Mouse (Mus musculus) intestine, postnatal 0 days (tissue): ENCODE measurements at regions not wholly inside any gene's neighbourhood (a gene's known extent, or its start where the extent isn't known, plus 50 kb on each side); places are given as distances from the start of the nearest gene placed in this dataset.

ENCODE experiments used
- ATAC-seq: fragments of 200-750 bp; cut with Nextera tagmentation; 2 replicates; pipeline ENCODE4 v1.8.0; 2017; ENCODE audit warnings: mild to moderate bottlenecking, moderate TSS enrichment, moderate library complexity
- H3K27ac ChIP-seq: fragments of 300-500 bp; sonication (generic); 2 replicates; pipeline ENCODE4 v1.5.1; 2014; ENCODE audit warnings: mild to moderate bottlenecking, low read depth, low read length, moderate library complexity
- H3K27me3 ChIP-seq: fragments of 300-500 bp; sonication (generic); replicated peaks from 2 replicates; pipeline ENCODE4 v1.6.1; 2014; ENCODE audit warnings: low read length, mixed read lengths; ENCODE audit not compliant: control insufficient read depth, insufficient read depth
- H3K36me3 ChIP-seq: fragments of 300-500 bp; sonication (generic); 2 replicates; pipeline ENCODE4 v1.6.1; 2014; ENCODE audit warnings: mild to moderate bottlenecking, moderate library complexity; ENCODE audit not compliant: control insufficient read depth, insufficient read depth
- H3K4me1 ChIP-seq: fragments of 300-500 bp; sonication (generic); replicated peaks from 2 replicates; pipeline ENCODE4 v1.6.1; 2014; ENCODE audit warnings: antibody characterized with exemption, low read length, mixed read lengths; ENCODE audit not compliant: control insufficient read depth, insufficient read depth
- H3K4me2 ChIP-seq: fragments of 300-500 bp; sonication (generic); replicated peaks from 2 replicates; pipeline ENCODE4 v1.6.1; 2014; ENCODE audit warnings: low read depth, mild to moderate bottlenecking, moderate library complexity
- H3K4me3 ChIP-seq: fragments of 300-500 bp; sonication (generic); 2 replicates; pipeline ENCODE4 v1.5.1; 2014; ENCODE audit warnings: low read depth, low read length
- H3K9ac ChIP-seq: fragments of 300-500 bp; sonication (generic); 2 replicates; pipeline ENCODE4 v1.6.1; 2014; ENCODE audit warnings: mild to moderate bottlenecking, low read depth, low read length
- H3K9me3 ChIP-seq: fragments of 300-500 bp; sonication (generic); 2 replicates; pipeline ENCODE4 v1.6.1; 2016; ENCODE audit warnings: mixed run types; ENCODE audit not compliant: control insufficient read depth
- CTCF ChIP-seq: sonication (generic); IDR thresholded peaks from 2 replicates; pipeline ENCODE4 v1.5.1; 2016; ENCODE audit warnings: low read depth, mild to moderate bottlenecking, control low read depth, antibody characterized with exemption, moderate library complexity
- WGBS: fragments of 180-500 bp; shearing (Covaris S2); extraction: QIAGEN DNeasy Blood & Tissue Kit; methylation state at CpG from one replicate; pipeline ENCODE4 v1.1.7; 2014; 5-methylcytosine and 5-hydroxymethylcytosine counted together

- H3K27me3 ChIP-seq, result no peaks in the 10 kb centered on the region
- H3K36me3 ChIP-seq, result no peaks in the 10 kb centered on the region
- no peaks in the 10 kb centered on the region for H3K4me1 ChIP-seq
- no peak for ATAC-seq
- H3K4me2 ChIP-seq, result no peak overlapping the region
- TF ChIP-seq CTCF, result no peak
- H3K9me3 ChIP-seq, result no peaks in the 10 kb centered on the region
- H3K4me3 ChIP-seq, result no peak overlapping the region
- 72% methylated on average over 3 of the region's 3 CpGs for WGBS
- no peak overlapping the region for H3K27ac ChIP-seq
- H3K9ac ChIP-seq, result no peak overlapping the region
These were observed 448.0 kb downstream of the Anxa1 start for GRCm38 (mm10) chr19:19942697-19943096.

- Histone ChIP-seq H3K4me2 (no peak overlapping the region), H3K9ac (no peak overlapping the region), H3K27ac (no peak overlapping the region), H3K36me3 (no peaks in the 10 kb centered on the region), H3K4me1 (no peaks in the 10 kb centered on the region), H3K4me3 (no peak overlapping the region), H3K9me3 (no peaks in the 10 kb centered on the region), H3K27me3 (no peaks in the 10 kb centered on the region)
- 75% methylated on average over 2 of the region's 2 CpGs for WGBS
- TF ChIP-seq CTCF, result no peak
- ATAC-seq, result no peak
These were observed 469.6 kb downstream of the Anxa1 start for GRCm38 (mm10) chr19:19921109-19921508.

GRCm38 (mm10) chr19:19885933-19886710, 504.6 kb downstream of the Anxa1 start:
- no peak for ATAC-seq
- Histone ChIP-seq H3K27ac (no peak overlapping the region), H3K9ac (no peak overlapping the region), H3K4me2 (no peak overlapping the region), H3K9me3 (no peaks in the 10 kb centered on the region), H3K4me1 (no peaks in the 10 kb centered on the region), H3K4me3 (no peak overlapping the region), H3K36me3 (no peaks in the 10 kb centered on the region), H3K27me3 (no peaks in the 10 kb centered on the region)
- TF ChIP-seq CTCF, result no peak
- WGBS, result 90% methylated on average over 8 of the region's 8 CpGs

- Histone ChIP-seq H3K4me2 (no peak overlapping the region), H3K27ac (no peak overlapping the region), H3K4me1 (no peaks in the 10 kb centered on the region), H3K36me3 (no peaks in the 10 kb centered on the region), H3K27me3 (no peaks in the 10 kb centered on the region), H3K9ac (no peak overlapping the region), H3K9me3 (no peaks in the 10 kb centered on the region), H3K4me3 (no peak overlapping the region)
- no peak for TF ChIP-seq CTCF
- ATAC-seq, result no peak
These were observed 509.8 kb downstream of the Anxa1 start for GRCm38 (mm10) chr19:19880895-19881294.

GRCm38 (mm10) chr19:19848152-19848551, 542.6 kb downstream of the Anxa1 start:
- no peak for ATAC-seq
- H3K36me3 ChIP-seq, result no peaks in the 10 kb centered on the region
- no peak overlapping the region for H3K9ac ChIP-seq
- WGBS, result 62% methylated on average over 4 of the region's 4 CpGs
- H3K4me3 ChIP-seq, result no peak overlapping the region
- no peak for TF ChIP-seq CTCF
- H3K4me2 ChIP-seq, result no peak overlapping the region
- no peaks in the 10 kb centered on the region for H3K27me3 ChIP-seq
- H3K4me1 ChIP-seq, result no peaks in the 10 kb centered on the region
- no peak overlapping the region for H3K27ac ChIP-seq
- H3K9me3 ChIP-seq, result no peaks in the 10 kb centered on the region

GRCm38 (mm10) chr19:19807992-19808391, 582.8 kb downstream of the Anxa1 start:
- ATAC-seq, result no peak
- H3K9me3 ChIP-seq, result no peaks in the 10 kb centered on the region
- H3K27ac ChIP-seq, result no peak overlapping the region
- no peak overlapping the region for H3K9ac ChIP-seq
- no peaks in the 10 kb centered on the region for H3K4me1 ChIP-seq
- H3K27me3 ChIP-seq, result no peaks in the 10 kb centered on the region
- no peak for TF ChIP-seq CTCF
- H3K4me2 ChIP-seq, result no peak overlapping the region
- H3K36me3 ChIP-seq, result no peaks in the 10 kb centered on the region
- no peak overlapping the region for H3K4me3 ChIP-seq
- WGBS, result 24% methylated on average over 1 of the region's 1 CpGs
